ENCODE assay signal across 8 mouse cellular contexts in genomic region chr1:45502865-45503332, GRCm38 (mm10). TPM values are rescaled to one million over a fixed set of nuclear protein-coding genes. Genes with fewer than 3 reads are reported as not detected.
DNase-seq lines count a peak whose midpoint lies in the region; TF ChIP-seq lines count a peak whose summit lies in the region.

TSS of gene Col5a2 (minus strand) at chr1:45503282.

- TF ChIP-seq CTCF in layer of hippocampus, adult 2 months (conservative IDR thresholded peaks at IDR 0.05), result no peak
- TF ChIP-seq CTCF in lung, adult 2 months (IDR thresholded peaks at IDR 0.05; ENCODE audit: insufficient read depth, low read length), result no peak

- 0 out of 2 replicates have a peak within 1 kb of the TSS, but pooled peaks have one; percentile 20 for H3K27ac ChIP-seq in layer of hippocampus, adult 2 months

- intact Hi-C loops in heart, postnatal 25 days (cut with DNase I), result no loop called here

- DNase-seq in cerebellum, adult 9-11 months, result peak; percentile 3
- no peak for DNase-seq in cerebellum, adult 11 months
- DNase-seq in forelimb bud, embryonic 11.5 days (ENCODE audit: low read depth, low spot score), result peak; percentile 52
- DNase-seq in heart, postnatal 25 days (ENCODE audit: low spot score), result peak; percentile 58
- DNase-seq in layer of hippocampus, adult 2 months (ENCODE audit: low spot score in 2 of 2), result peak; percentile 20 to 63
- peak; percentile 43 for DNase-seq in lung, adult 2 months
- peak; percentile 39 for DNase-seq in ovary, postnatal 36 days (ENCODE audit: low spot score)
- no peak for DNase-seq in thymus, postnatal 14 days

- H3K4me1 ChIP-seq in lung, adult 2 months (ENCODE audit: control insufficient read depth, insufficient read depth, low read length), result no peaks in the 10 kb centered on the region

- WGBS in lung, adult 2 months, result 3% methylated on average over 12 of the region's 12 CpGs

- peak within 1 kb of the TSS; percentile 55 for H3K4me3 ChIP-seq in layer of hippocampus, adult 2 months
- H3K4me3 ChIP-seq in lung, adult 2 months (replicated peaks; ENCODE audit: extremely low read depth, low read depth, low read length), result peak within 1 kb of the TSS; percentile 81

- peak; percentile 61; the same call in 1 of the 2 replicates for TF ChIP-seq POLR2A in lung, adult 2 months (IDR thresholded peaks at IDR 0.05; ENCODE audit: borderline replicate concordance, extremely low read depth, low read depth, low read length)

RNA-seq across cellular contexts. Expression of gene Col5a2, which starts in this region (rescaled TPM):
- 10 to 100 TPM; 30.5 to 34.7 TPM for total RNA-seq in heart, postnatal 25 days (2021)
- total RNA-seq in layer of hippocampus, adult 2 months (2021), result 1 to 10 TPM; 7.4 to 8.4 TPM
- 11.5 and 17.5 TPM in 2 replicates for polyA plus RNA-seq in lung, adult 2 months (2012; rRNA removed)

Comparison
In these comparisons a context has a peak if more than half of its experiments do, and no peak if none do; other contexts are left out.
1. DNase-seq: peak in cerebellum, adult 9-11 months (single experiment), forelimb bud, embryonic 11.5 days (single experiment), heart, postnatal 25 days (single experiment), layer of hippocampus, adult 2 months (2 of 2), lung, adult 2 months (single experiment) and ovary, postnatal 36 days (single experiment); none in cerebellum, adult 11 months (single experiment) and thymus, postnatal 14 days (single experiment).